Mouse (Mus musculus) MEL (cell line): ENCODE data around the gene Smarca2.

Source experiments
- CTCF ChIP-seq, 3 experiments: IDR thresholded peaks in 2 of 3; conservative IDR thresholded peaks in 1 of 3; 2 replicates each; pipeline ENCODE4 v1.5.1; 2011 to 2012; ENCODE audit warnings: low read length in 3 of 3, low read depth in 2 of 3, mild to moderate bottlenecking in 2 of 3, improper control_type of control experiment in 1 of 3, inconsistent platforms in 1 of 3, mixed read lengths in 1 of 3, moderate library complexity in 1 of 3; ENCODE audit not compliant: control insufficient read depth in 1 of 3, insufficient read depth in 1 of 3, poor library complexity in 1 of 3, severe bottlenecking in 1 of 3
- EP300 ChIP-seq, 2 experiments: IDR thresholded peaks; 2 replicates each; pipeline ENCODE4 v1.6.1; 2011; ENCODE audit warnings: improper control_type of control experiment in 2 of 2, low read length in 2 of 2, low read depth in 1 of 2, mild to moderate bottlenecking in 1 of 2
- NELFE ChIP-seq: IDR thresholded peaks from 2 replicates; pipeline ENCODE4 v1.6.1; 2011; ENCODE audit warnings: low read depth, low read length, improper control_type of control experiment
- POLR2AphosphoS5 ChIP-seq: IDR thresholded peaks from 2 replicates; pipeline ENCODE4 v1.6.1; 2012; ENCODE audit warnings: low read depth, borderline replicate concordance, mild to moderate bottlenecking, inconsistent platforms, low read length, moderate library complexity, mixed read lengths

GRCm38 (mm10) chr19:26661198-26661597, 56.3 kb downstream of the Smarca2 start:
- TF ChIP-seq CTCF (IDR thresholded peaks at IDR 0.05 in 2 of 3, conservative IDR thresholded peaks at IDR 0.05 in 1 of 3; ENCODE audit: control insufficient read depth in 1 of 3, insufficient read depth in 1 of 3, low read depth in 2 of 3, low read length in 3 of 3, poor library complexity in 1 of 3, severe bottlenecking in 1 of 3) (no peak), NELFE (no peak), EP300 (IDR thresholded peaks at IDR 0.05; ENCODE audit: low read depth in 1 of 2, low read length in 2 of 2) (no peak), POLR2AphosphoS5 (no peak)
